Mouse (Mus musculus): ENCODE results near the gene Rps8. TPM values are rescaled to one million over a fixed set of nuclear protein-coding genes. Genes with fewer than 3 reads are reported as not detected.
A peak's percentile ranks its signal among the peaks of the same experiment; 100 is the strongest.

The Rps8 gene
- polyA plus RNA-seq, 1 experiment from 2014 or later, result 681 TPM

DNA sequence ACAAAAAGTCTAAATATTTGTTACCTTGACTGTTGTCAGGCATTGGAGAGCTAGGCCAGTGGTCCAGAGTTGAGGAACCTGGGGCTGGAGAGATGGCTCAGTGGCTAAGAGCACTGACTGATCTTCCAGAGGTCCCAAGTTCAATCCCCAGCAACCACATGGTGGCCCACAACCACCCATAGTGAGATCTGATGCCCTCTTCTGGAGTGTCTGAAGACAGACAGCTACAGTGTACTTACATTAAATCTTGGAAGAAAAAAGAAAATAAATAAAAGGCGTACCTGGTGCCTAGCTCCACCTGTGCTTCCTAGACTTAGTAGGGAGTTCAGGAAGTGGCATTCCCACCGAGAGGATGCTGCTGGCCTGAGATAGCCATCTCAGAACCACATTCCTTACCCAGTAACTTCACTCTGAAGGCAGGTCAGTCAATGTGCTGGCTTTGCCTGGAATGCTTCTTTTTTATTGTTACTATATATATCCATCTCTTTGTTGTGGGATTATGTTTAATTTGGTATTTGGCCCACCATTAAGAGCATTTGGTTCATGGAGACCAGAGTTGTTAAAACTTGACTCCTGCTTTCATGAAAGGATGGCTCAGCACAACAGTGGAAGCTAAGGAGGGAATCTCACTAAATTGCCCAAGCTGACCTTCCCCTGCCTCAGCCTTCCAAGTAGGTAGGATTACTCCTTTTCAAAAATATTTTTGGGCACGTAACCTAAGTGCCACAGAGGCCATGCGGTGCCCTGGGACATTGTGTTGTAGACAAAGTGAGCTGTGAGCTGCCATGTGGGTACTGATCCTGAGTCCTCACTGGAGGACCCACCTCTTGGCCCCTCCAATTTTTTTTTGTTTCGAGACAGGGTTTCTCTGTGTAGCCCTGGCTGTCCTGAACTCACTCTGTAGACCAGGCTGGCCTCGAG is 6.5 kb downstream of the Rps8 start:
- Histone ChIP-seq H3K27me3 (replicated peaks; ENCODE audit: insufficient read depth, low read length) (no peaks in the 10 kb centered on the region), H3K4me2 (replicated peaks; ENCODE audit: low read depth, low read length) (no peak overlapping the region), H3K9ac (replicated peaks; ENCODE audit: low read depth) (no peak overlapping the region), H3K4me1 (ENCODE audit: insufficient read depth, low read depth, low read length) (no peaks in the 10 kb centered on the region), H3K4me3 (ENCODE audit: low read depth, low read length) (no peak overlapping the region), H3K9me3 (ENCODE audit: low read length) (no peaks in the 10 kb centered on the region), H3K27ac (ENCODE audit: low read length) (no peak overlapping the region), H3K36me3 (ENCODE audit: insufficient read depth, low read length) (peaks cover 35% of the 10 kb centered on the region)
- DNase-seq (ENCODE audit: low spot score), result no peak
- 59% methylated on average over 6 of the region's 6 CpGs for WGBS
- no peak for ATAC-seq
- no peak for TF ChIP-seq EP300 (IDR thresholded peaks at IDR 0.05)
- no peak; the same call in 1 of the 2 replicates for TF ChIP-seq CTCF (IDR thresholded peaks at IDR 0.05)

DNA sequence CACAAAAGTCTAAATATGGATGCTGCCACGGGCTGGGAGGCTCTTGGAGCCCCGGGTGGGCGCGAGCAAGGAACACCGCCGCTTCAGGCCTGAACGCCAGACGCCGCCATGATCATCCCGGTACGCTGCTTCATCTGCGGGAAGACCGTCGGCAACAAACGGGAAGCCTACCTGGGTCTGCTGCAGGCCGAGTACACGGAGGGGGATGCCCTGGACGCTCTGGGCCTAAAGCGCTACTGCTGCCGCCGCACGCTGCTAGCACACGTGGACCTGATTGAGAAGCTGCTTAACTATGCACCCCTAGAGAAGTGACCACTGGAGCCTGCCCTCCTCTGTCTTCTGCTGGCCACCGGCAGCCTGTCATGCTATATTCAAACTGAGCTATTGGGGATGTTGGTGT is 7.2 kb downstream of the Rps8 start:
- 64% methylated on average over 24 of the region's 24 CpGs for WGBS
- ATAC-seq, result no peak
- Histone ChIP-seq H3K4me1 (ENCODE audit: insufficient read depth, low read depth, low read length) (no peaks in the 10 kb centered on the region), H3K4me2 (replicated peaks; ENCODE audit: low read depth, low read length) (no peak overlapping the region), H3K27ac (ENCODE audit: low read length) (no peak overlapping the region), H3K36me3 (ENCODE audit: insufficient read depth, low read length) (peaks cover 30% of the 10 kb centered on the region; the same call in 1 of the 2 replicates), H3K4me3 (ENCODE audit: low read depth, low read length) (no peak overlapping the region), H3K9me3 (ENCODE audit: low read length) (no peaks in the 10 kb centered on the region), H3K9ac (replicated peaks; ENCODE audit: low read depth) (no peak overlapping the region), H3K27me3 (replicated peaks; ENCODE audit: insufficient read depth, low read length) (no peaks in the 10 kb centered on the region)
- TF ChIP-seq CTCF (IDR thresholded peaks at IDR 0.05), result no peak
- no peak for TF ChIP-seq EP300 (IDR thresholded peaks at IDR 0.05)
- no peak for DNase-seq (ENCODE audit: low spot score)

DNA sequence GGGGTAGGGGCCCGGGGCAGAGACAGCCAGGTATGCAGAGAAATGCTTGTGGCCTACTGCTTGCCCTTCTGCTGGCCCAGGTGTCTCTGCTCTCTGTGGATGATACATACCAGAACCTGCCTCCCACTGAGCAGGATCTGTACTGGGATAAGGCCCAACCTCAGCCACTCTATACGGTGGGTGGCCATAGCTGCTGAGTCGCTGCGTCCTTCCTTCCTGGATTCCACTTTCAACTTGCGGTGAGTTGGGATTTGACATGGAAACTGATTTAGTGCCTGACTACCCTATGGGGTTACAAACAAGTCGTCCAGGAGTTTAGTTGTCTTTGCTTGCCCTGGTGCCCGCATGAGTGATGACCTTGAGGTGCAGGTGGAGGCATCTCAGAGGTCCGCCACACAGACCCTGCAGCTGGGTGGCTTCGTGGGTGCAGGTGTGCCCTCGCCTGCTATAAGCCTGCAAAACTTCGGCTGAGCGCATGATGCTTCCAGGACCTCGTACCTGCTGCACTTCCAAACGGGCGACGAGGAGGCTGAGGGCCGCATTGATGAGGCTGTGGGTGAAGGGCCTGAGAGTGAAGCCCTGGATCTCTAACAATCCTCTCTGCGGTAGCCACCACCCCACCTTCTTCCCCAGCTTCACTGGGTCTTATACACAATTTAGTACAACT is 7.9 kb downstream of the Rps8 start:
- Histone ChIP-seq H3K4me2 (replicated peaks; ENCODE audit: low read depth, low read length) (no peak overlapping the region), H3K27me3 (replicated peaks; ENCODE audit: insufficient read depth, low read length) (no peaks in the 10 kb centered on the region), H3K27ac (ENCODE audit: low read length) (no peak overlapping the region), H3K4me1 (ENCODE audit: insufficient read depth, low read depth, low read length) (no peaks in the 10 kb centered on the region), H3K4me3 (ENCODE audit: low read depth, low read length) (no peak overlapping the region), H3K9ac (replicated peaks; ENCODE audit: low read depth) (no peak overlapping the region), H3K36me3 (ENCODE audit: insufficient read depth, low read length) (peaks cover 24% of the 10 kb centered on the region; the same call in 1 of the 2 replicates), H3K9me3 (ENCODE audit: low read length) (no peaks in the 10 kb centered on the region)
- no peak for DNase-seq (ENCODE audit: low spot score)
- no peak for ATAC-seq
- 77% methylated on average over 18 of the region's 18 CpGs for WGBS
- TF ChIP-seq EP300 (IDR thresholded peaks at IDR 0.05) (no peak), CTCF (IDR thresholded peaks at IDR 0.05) (no peak)

DNA sequence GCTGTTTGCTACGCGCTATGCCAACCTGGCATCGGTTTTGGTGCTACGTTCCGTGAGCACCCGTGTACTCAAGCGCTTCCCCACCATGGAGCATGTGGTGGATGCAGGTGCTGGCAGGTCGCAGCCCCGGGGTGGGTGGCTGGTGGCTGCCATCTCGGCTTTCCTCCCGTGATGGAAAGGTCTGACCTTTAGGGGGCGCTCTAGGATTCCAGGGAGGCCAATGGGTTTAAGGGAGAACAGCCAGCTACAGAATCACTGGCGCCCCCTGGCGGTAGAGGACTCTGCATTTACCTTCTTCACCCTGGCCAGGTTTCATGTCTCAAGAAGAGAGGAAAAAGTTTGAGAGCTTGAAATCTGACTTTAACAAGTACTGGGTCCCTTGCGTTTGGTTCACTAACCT is 9.9 kb downstream of the Rps8 start:
- peak; percentile 92 for DNase-seq (ENCODE audit: low spot score)
- H3K4me1 ChIP-seq (ENCODE audit: insufficient read depth, low read depth, low read length), result no peaks in the 10 kb centered on the region
- no peak for TF ChIP-seq EP300 (IDR thresholded peaks at IDR 0.05)
- TF ChIP-seq CTCF (IDR thresholded peaks at IDR 0.05), result peak; percentile 98
- H3K4me2 ChIP-seq (replicated peaks; ENCODE audit: low read depth, low read length), result no peak overlapping the region
- H3K36me3 ChIP-seq (ENCODE audit: insufficient read depth, low read length), result peaks cover 8% of the 10 kb centered on the region; the same call in 1 of the 2 replicates
- H3K9ac ChIP-seq (replicated peaks; ENCODE audit: low read depth), result no peak overlapping the region
- peak; percentile 71 for ATAC-seq
- 27% methylated on average over 15 of the region's 15 CpGs for WGBS
- no peaks in the 10 kb centered on the region for H3K9me3 ChIP-seq (ENCODE audit: low read length)
- no peak overlapping the region for H3K4me3 ChIP-seq (ENCODE audit: low read depth, low read length)
- no peaks in the 10 kb centered on the region for H3K27me3 ChIP-seq (replicated peaks; ENCODE audit: insufficient read depth, low read length)
- H3K27ac ChIP-seq (ENCODE audit: low read length), result no peak overlapping the region

DNA sequence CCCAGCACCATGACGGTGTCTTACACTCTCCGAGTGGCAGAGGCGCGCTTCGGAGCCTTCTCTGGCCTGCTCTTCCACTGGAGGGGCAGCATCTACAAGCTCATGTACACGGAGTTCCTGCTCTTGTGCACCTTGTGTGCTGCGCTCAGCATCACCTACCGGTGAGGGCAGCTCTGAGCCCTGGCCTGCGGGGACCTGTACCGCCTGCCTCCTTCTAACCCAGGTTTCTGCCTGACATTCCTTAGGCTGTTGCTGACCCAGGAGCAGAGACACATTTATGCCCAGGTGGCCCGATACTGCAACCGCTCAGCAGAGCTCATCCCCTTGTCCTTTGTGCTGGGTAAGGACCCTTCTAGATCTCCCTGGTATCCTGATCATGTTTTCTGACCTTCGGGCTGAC is 10.8 kb downstream of the Rps8 start:
- ATAC-seq (no peak), DNase-seq (ENCODE audit: low spot score) (no peak)
- 86% methylated on average over 13 of the region's 13 CpGs for WGBS
- H3K9me3 ChIP-seq (ENCODE audit: low read length), result no peaks in the 10 kb centered on the region
- no peak overlapping the region for H3K4me2 ChIP-seq (replicated peaks; ENCODE audit: low read depth, low read length)
- H3K27me3 ChIP-seq (replicated peaks; ENCODE audit: insufficient read depth, low read length), result no peaks in the 10 kb centered on the region
- H3K27ac ChIP-seq (ENCODE audit: low read length), result no peak overlapping the region
- TF ChIP-seq EP300 (IDR thresholded peaks at IDR 0.05), result no peak
- no peaks in the 10 kb centered on the region for H3K4me1 ChIP-seq (ENCODE audit: insufficient read depth, low read depth, low read length)
- no peak overlapping the region for H3K9ac ChIP-seq (replicated peaks; ENCODE audit: low read depth)
- H3K4me3 ChIP-seq (ENCODE audit: low read depth, low read length), result no peak overlapping the region
- peaks cover under 1% of the 10 kb centered on the region; the same call in 1 of the 2 replicates for H3K36me3 ChIP-seq (ENCODE audit: insufficient read depth, low read length)

DNA sequence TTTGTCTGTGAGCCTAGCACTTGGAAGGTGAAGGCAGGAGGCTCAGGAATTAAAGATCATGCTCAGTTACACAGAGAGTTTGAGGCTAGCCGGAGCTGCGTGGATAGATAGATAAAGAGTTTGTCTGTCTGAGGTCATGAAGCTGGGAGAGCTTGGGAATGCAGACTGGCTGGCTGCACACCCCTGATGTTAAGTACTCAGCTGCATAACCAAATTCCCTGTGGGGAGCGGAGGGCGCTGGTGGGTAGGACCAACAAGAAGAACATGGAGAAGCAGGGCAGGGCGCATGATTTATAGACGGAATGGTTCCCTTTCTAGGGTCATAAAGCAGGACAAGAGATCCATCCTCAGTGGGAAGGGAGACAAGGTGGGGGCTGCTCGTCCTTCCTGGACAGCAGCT is 13.0 kb downstream of the Rps8 start:
- Histone ChIP-seq H3K4me2 (replicated peaks; ENCODE audit: low read depth, low read length) (no peak overlapping the region), H3K4me1 (ENCODE audit: insufficient read depth, low read depth, low read length) (no peaks in the 10 kb centered on the region), H3K27me3 (replicated peaks; ENCODE audit: insufficient read depth, low read length) (no peaks in the 10 kb centered on the region), H3K4me3 (ENCODE audit: low read depth, low read length) (no peak overlapping the region), H3K36me3 (ENCODE audit: insufficient read depth, low read length) (no peaks in the 10 kb centered on the region), H3K27ac (ENCODE audit: low read length) (no peak overlapping the region), H3K9me3 (ENCODE audit: low read length) (no peaks in the 10 kb centered on the region), H3K9ac (replicated peaks; ENCODE audit: low read depth) (no peak overlapping the region)
- no peak for TF ChIP-seq CTCF (IDR thresholded peaks at IDR 0.05)
- no peak for TF ChIP-seq EP300 (IDR thresholded peaks at IDR 0.05)
- WGBS, result 49% methylated on average over 7 of the region's 7 CpGs
- ATAC-seq (no peak), DNase-seq (ENCODE audit: low spot score) (no peak)
